Mouse (Mus musculus): ENCODE measurements around the gene Pzp. TPM values are rescaled to one million over a fixed set of nuclear protein-coding genes. Genes with fewer than 3 reads are reported as not detected.

The Pzp gene
- polyA plus RNA-seq, 1 experiment, result 4.1 TPM

GRCm38 (mm10) chr6:128505676-128506236 is 20.8 kb downstream of the Pzp start:
- Histone ChIP-seq H3K4me1 (ENCODE audit: control insufficient read depth, insufficient read depth, insufficient read length, low read length) (no peaks in the 10 kb centered on the region), H3K27ac (replicated peaks; ENCODE audit: low read depth, low read length) (no peak overlapping the region)

GRCm38 (mm10) chr6:128504743-128505142 is 21.8 kb downstream of the Pzp start:
- H3K27ac ChIP-seq (replicated peaks; ENCODE audit: low read depth, low read length), result no peak overlapping the region
- H3K4me3 ChIP-seq (ENCODE audit: insufficient read depth, low read depth, low read length), result no peak overlapping the region
- H3K4me1 ChIP-seq (ENCODE audit: control insufficient read depth, insufficient read depth, insufficient read length, low read length), result no peaks in the 10 kb centered on the region

More at GRCm38 (mm10) chr6:128505676-128506236, 20.8 kb downstream of the Pzp start:
- no peak overlapping the region for H3K4me3 ChIP-seq (ENCODE audit: insufficient read depth, low read depth, low read length)

GRCm38 (mm10) chr6:128495346-128495745 is 31.2 kb downstream of the Pzp start:
- no peak overlapping the region for H3K4me3 ChIP-seq (ENCODE audit: insufficient read depth, low read depth, low read length)
- H3K4me1 ChIP-seq (ENCODE audit: control insufficient read depth, insufficient read depth, insufficient read length, low read length), result 0 out of 2 replicates have a peak, but pooled peaks cover 2% of the 10 kb centered on the region
- H3K27ac ChIP-seq (replicated peaks; ENCODE audit: low read depth, low read length), result no peak overlapping the region

- H3K4me3 ChIP-seq (ENCODE audit: insufficient read depth, low read depth, low read length), result no peak overlapping the region
- no peak overlapping the region for H3K27ac ChIP-seq (replicated peaks; ENCODE audit: low read depth, low read length)
- H3K4me1 ChIP-seq (ENCODE audit: control insufficient read depth, insufficient read depth, insufficient read length, low read length), result 0 out of 2 replicates have a peak, but pooled peaks cover 2% of the 10 kb centered on the region
These were observed 31.7 kb downstream of the Pzp start for GRCm38 (mm10) chr6:128494646-128495331.

GRCm38 (mm10) chr6:128491916-128492315 is 34.6 kb downstream of the Pzp start:
- 0 out of 2 replicates have a peak, but pooled peaks cover 2% of the 10 kb centered on the region for H3K4me1 ChIP-seq (ENCODE audit: control insufficient read depth, insufficient read depth, insufficient read length, low read length)
- H3K4me3 ChIP-seq (ENCODE audit: insufficient read depth, low read depth, low read length), result no peak overlapping the region
- H3K27ac ChIP-seq (replicated peaks; ENCODE audit: low read depth, low read length), result no peak overlapping the region

GRCm38 (mm10) chr6:128490141-128490540 is 36.4 kb downstream of the Pzp start:
- Histone ChIP-seq H3K4me3 (ENCODE audit: insufficient read depth, low read depth, low read length) (no peak overlapping the region), H3K27ac (replicated peaks; ENCODE audit: low read depth, low read length) (no peak overlapping the region), H3K4me1 (ENCODE audit: control insufficient read depth, insufficient read depth, insufficient read length, low read length) (no peaks in the 10 kb centered on the region)

GRCm38 (mm10) chr6:128487736-128488135 is 38.8 kb downstream of the Pzp start:
- Histone ChIP-seq H3K4me1 (ENCODE audit: control insufficient read depth, insufficient read depth, insufficient read length, low read length) (no peaks in the 10 kb centered on the region), H3K4me3 (ENCODE audit: insufficient read depth, low read depth, low read length) (no peak overlapping the region), H3K27ac (replicated peaks; ENCODE audit: low read depth, low read length) (no peak overlapping the region)

GRCm38 (mm10) chr6:128479463-128480454 is 46.8 kb downstream of the Pzp start:
- Histone ChIP-seq H3K4me3 (ENCODE audit: insufficient read depth, low read depth, low read length) (peak overlapping the region; percentile 32; the same call in 1 of the 2 replicates), H3K4me1 (ENCODE audit: control insufficient read depth, insufficient read depth, insufficient read length, low read length) (no peaks in the 10 kb centered on the region), H3K27ac (replicated peaks; ENCODE audit: low read depth, low read length) (no peak overlapping the region)

- no peak overlapping the region for H3K27ac ChIP-seq (replicated peaks; ENCODE audit: low read depth, low read length)
- H3K4me1 ChIP-seq (ENCODE audit: control insufficient read depth, insufficient read depth, insufficient read length, low read length), result no peaks in the 10 kb centered on the region
These were observed 49.0 kb downstream of the Pzp start for GRCm38 (mm10) chr6:128477495-128477894.

GRCm38 (mm10) chr6:128474112-128474511 is 52.4 kb downstream of the Pzp start:
- H3K4me3 ChIP-seq (ENCODE audit: insufficient read depth, low read depth, low read length), result no peak overlapping the region
- no peak overlapping the region for H3K27ac ChIP-seq (replicated peaks; ENCODE audit: low read depth, low read length)
- no peaks in the 10 kb centered on the region for H3K4me1 ChIP-seq (ENCODE audit: control insufficient read depth, insufficient read depth, insufficient read length, low read length)

More at GRCm38 (mm10) chr6:128477495-128477894, 49.0 kb downstream of the Pzp start:
- no peak overlapping the region for H3K4me3 ChIP-seq (ENCODE audit: insufficient read depth, low read depth, low read length)

- no peak overlapping the region for H3K27ac ChIP-seq (replicated peaks; ENCODE audit: low read depth, low read length)
- no peak overlapping the region for H3K4me3 ChIP-seq (ENCODE audit: insufficient read depth, low read depth, low read length)
- H3K4me1 ChIP-seq (ENCODE audit: control insufficient read depth, insufficient read depth, insufficient read length, low read length), result no peaks in the 10 kb centered on the region
These were observed 57.1 kb downstream of the Pzp start for GRCm38 (mm10) chr6:128469451-128469850.

- no peaks in the 10 kb centered on the region for H3K4me1 ChIP-seq (ENCODE audit: control insufficient read depth, insufficient read depth, insufficient read length, low read length)
- H3K4me3 ChIP-seq (ENCODE audit: insufficient read depth, low read depth, low read length), result no peak overlapping the region
- no peak overlapping the region for H3K27ac ChIP-seq (replicated peaks; ENCODE audit: low read depth, low read length)
These were observed 59.2 kb downstream of the Pzp start for GRCm38 (mm10) chr6:128467298-128467697.

- H3K27ac ChIP-seq (replicated peaks; ENCODE audit: low read depth, low read length), result no peak overlapping the region
- H3K4me1 ChIP-seq (ENCODE audit: control insufficient read depth, insufficient read depth, insufficient read length, low read length), result no peaks in the 10 kb centered on the region
- H3K4me3 ChIP-seq (ENCODE audit: insufficient read depth, low read depth, low read length), result no peak overlapping the region
These were observed 60.0 kb downstream of the Pzp start for GRCm38 (mm10) chr6:128466563-128466962.

- Histone ChIP-seq H3K27ac (replicated peaks; ENCODE audit: low read depth, low read length) (no peak overlapping the region), H3K4me1 (ENCODE audit: control insufficient read depth, insufficient read depth, insufficient read length, low read length) (no peaks in the 10 kb centered on the region)
These were observed 60.5 kb downstream of the Pzp start for GRCm38 (mm10) chr6:128466043-128466442.

GRCm38 (mm10) chr6:128464996-128465395 is 61.5 kb downstream of the Pzp start:
- Histone ChIP-seq H3K4me1 (ENCODE audit: control insufficient read depth, insufficient read depth, insufficient read length, low read length) (no peaks in the 10 kb centered on the region), H3K4me3 (ENCODE audit: insufficient read depth, low read depth, low read length) (no peak overlapping the region), H3K27ac (replicated peaks; ENCODE audit: low read depth, low read length) (no peak overlapping the region)

More at GRCm38 (mm10) chr6:128466043-128466442, 60.5 kb downstream of the Pzp start:
- H3K4me3 ChIP-seq (ENCODE audit: insufficient read depth, low read depth, low read length), result no peak overlapping the region
